In genomic region chr6:117878700-117879407, GRCm38 (mm10) we compare ENCODE assay signal across 8 mouse cellular contexts. TPM values are rescaled to one million over a fixed set of nuclear protein-coding genes. Genes with fewer than 3 reads are reported as not detected.
A peak's percentile ranks its signal among the peaks of the same experiment; 100 is the strongest.
DNase-seq lines count a peak whose midpoint lies in the region; ATAC-seq and TF ChIP-seq lines count a peak whose summit lies in the region.

No protein-coding gene starts in this region.

- peak overlapping the region; percentile 90 for H3K9ac ChIP-seq in heart, adult 2 months (ENCODE audit: low read depth, low read length)
- H3K9ac ChIP-seq in forebrain, embryonic 12.5 days: peak overlapping the region; percentile 55
- peak overlapping the region; percentile 62 for H3K9ac ChIP-seq in hindbrain, postnatal 0 days (replicated peaks; ENCODE audit: low read length)
- peak overlapping the region; percentile 83 for H3K9ac ChIP-seq in stomach, postnatal 0 days (ENCODE audit: low read length)

- 0 out of 2 replicates have a peak, but pooled peaks cover 1% of the 10 kb centered on the region for H3K4me1 ChIP-seq in heart, adult 2 months (ENCODE audit: control insufficient read depth, insufficient read depth, low read length)
- peaks cover 14% of the 10 kb centered on the region for H3K4me1 ChIP-seq in forebrain, embryonic 12.5 days
- no peaks in the 10 kb centered on the region for H3K4me1 ChIP-seq in hindbrain, postnatal 0 days (ENCODE audit: insufficient read depth, low read length)
- peaks cover 11% of the 10 kb centered on the region for H3K4me1 ChIP-seq in limb, embryonic 10.5 days
- H3K4me1 ChIP-seq in midbrain, embryonic 10.5 days: peaks cover 21% of the 10 kb centered on the region
- H3K4me1 ChIP-seq in stomach, postnatal 0 days (replicated peaks; ENCODE audit: control insufficient read depth, insufficient read depth): no peaks in the 10 kb centered on the region; the same call in 1 of the 2 replicates

- H3K27ac ChIP-seq in heart, adult 2 months: peak overlapping the region; percentile 98
- H3K27ac ChIP-seq in forebrain, embryonic 12.5 days: peak overlapping the region; percentile 98
- H3K27ac ChIP-seq in hindbrain, postnatal 0 days: peak overlapping the region; percentile 99
- H3K27ac ChIP-seq in limb, embryonic 10.5 days: peak overlapping the region; percentile 98
- peak overlapping the region; percentile 96 for H3K27ac ChIP-seq in midbrain, embryonic 10.5 days (replicated peaks)
- peak overlapping the region; percentile 99 for H3K27ac ChIP-seq in stomach, postnatal 0 days (replicated peaks)

- no peak for TF ChIP-seq CTCF in heart, adult 2 months (IDR thresholded peaks at IDR 0.05)
- TF ChIP-seq CTCF in hindbrain, postnatal 0 days (IDR thresholded peaks at IDR 0.05; ENCODE audit: low read depth): no peak
- TF ChIP-seq CTCF in stomach, postnatal 0 days (IDR thresholded peaks at IDR 0.05; ENCODE audit: low read depth): no peak

- H3K36me3 ChIP-seq in heart, adult 2 months (ENCODE audit: control insufficient read depth, insufficient read depth, low read length): peaks cover 6% of the 10 kb centered on the region; the same call in 1 of the 2 replicates
- no peaks in the 10 kb centered on the region for H3K36me3 ChIP-seq in forebrain, embryonic 12.5 days (replicated peaks)
- no peaks in the 10 kb centered on the region for H3K36me3 ChIP-seq in hindbrain, postnatal 0 days (ENCODE audit: insufficient read depth, low read length)
- H3K36me3 ChIP-seq in limb, embryonic 10.5 days: no peaks in the 10 kb centered on the region
- H3K36me3 ChIP-seq in midbrain, embryonic 10.5 days: no peaks in the 10 kb centered on the region
- H3K36me3 ChIP-seq in stomach, postnatal 0 days (ENCODE audit: control insufficient read depth, insufficient read depth, low read length): no peaks in the 10 kb centered on the region

- no peaks in the 10 kb centered on the region for H3K27me3 ChIP-seq in heart, adult 2 months (ENCODE audit: control insufficient read depth, insufficient read depth, low read length)
- H3K27me3 ChIP-seq in forebrain, embryonic 12.5 days: no peaks in the 10 kb centered on the region
- no peaks in the 10 kb centered on the region for H3K27me3 ChIP-seq in hindbrain, postnatal 0 days (ENCODE audit: insufficient read depth, low read length)
- H3K27me3 ChIP-seq in limb, embryonic 10.5 days (ENCODE audit: low read depth, poor library complexity, severe bottlenecking): no peaks in the 10 kb centered on the region
- H3K27me3 ChIP-seq in midbrain, embryonic 10.5 days (ENCODE audit: low read depth, poor library complexity, severe bottlenecking): no peaks in the 10 kb centered on the region
- H3K27me3 ChIP-seq in stomach, postnatal 0 days (ENCODE audit: control insufficient read depth, insufficient read depth, low read length): no peaks in the 10 kb centered on the region

- WGBS in heart, adult 2 months: 8% methylated on average over 26 of the region's 26 CpGs
- 14% methylated on average over 26 of the region's 26 CpGs for WGBS in forebrain, embryonic 12.5 days
- 12% methylated on average over 26 of the region's 26 CpGs for WGBS in hindbrain, postnatal 0 days
- 13% methylated on average over 26 of the region's 26 CpGs for WGBS in limb, embryonic 10.5 days
- WGBS in midbrain, embryonic 10.5 days: 13% methylated on average over 26 of the region's 26 CpGs
- WGBS in stomach, postnatal 0 days: 10% methylated on average over 26 of the region's 26 CpGs

- DNase-seq in heart, adult 2 months: no peak
- DNase-seq in heart, postnatal 4 days: no peak
- peak; percentile 94 for DNase-seq in hindbrain, postnatal 0 days (ENCODE audit: low spot score)
- peak; percentile 91 for DNase-seq in limb, embryonic 10.5 days (ENCODE audit: low spot score)
- DNase-seq in midbrain, embryonic 10.5 days (ENCODE audit: low spot score): no peak
- DNase-seq in stomach, postnatal 0 days (ENCODE audit: low spot score): peak; percentile 88

- H3K79me2 ChIP-seq in heart, adult 2 months (replicated peaks; ENCODE audit: control insufficient read depth, insufficient read depth, low read length): no peaks in the 10 kb centered on the region

- no peaks in the 10 kb centered on the region for H3K9me3 ChIP-seq in forebrain, embryonic 12.5 days
- H3K9me3 ChIP-seq in hindbrain, postnatal 0 days (ENCODE audit: low read length): no peaks in the 10 kb centered on the region
- no peaks in the 10 kb centered on the region for H3K9me3 ChIP-seq in limb, embryonic 10.5 days (replicated peaks)
- H3K9me3 ChIP-seq in midbrain, embryonic 10.5 days (replicated peaks): no peaks in the 10 kb centered on the region
- H3K9me3 ChIP-seq in stomach, postnatal 0 days (ENCODE audit: control insufficient read depth, low read length): no peaks in the 10 kb centered on the region

- intact Hi-C loops in heart, adult 2 months (cut with DNase I): loop anchor here (1.0 to 2.0 kb wide), 2 partner anchors 38 kb away; partner anchors contain the start of gene Zfp637

- H3K4me2 ChIP-seq in forebrain, embryonic 12.5 days: peak overlapping the region; percentile 61
- peak overlapping the region; percentile 70 for H3K4me2 ChIP-seq in hindbrain, postnatal 0 days (ENCODE audit: low read depth, low read length)
- peak overlapping the region; percentile 65 for H3K4me2 ChIP-seq in stomach, postnatal 0 days (replicated peaks; ENCODE audit: low read depth)

- ATAC-seq in activated CD4-positive, CD25-positive, alpha-beta regulatory T cell, adult 4 months: peak; percentile 72
- peak; percentile 85 for ATAC-seq in forebrain, embryonic 12.5 days (ENCODE audit: low FRiP score)
- ATAC-seq in hindbrain, postnatal 0 days: peak; percentile 90
- peak; percentile 89 for ATAC-seq in stomach, postnatal 0 days (ENCODE audit: low FRiP score, low TSS enrichment)

- peak overlapping the region; percentile 83 for H3K4me3 ChIP-seq in heart, adult 2 months
- H3K4me3 ChIP-seq in forebrain, embryonic 12.5 days (replicated peaks): peak overlapping the region; percentile 48
- H3K4me3 ChIP-seq in hindbrain, postnatal 0 days (ENCODE audit: low read length): peak overlapping the region; percentile 56
- peak overlapping the region; percentile 62 for H3K4me3 ChIP-seq in limb, embryonic 10.5 days
- H3K4me3 ChIP-seq in midbrain, embryonic 10.5 days: peak overlapping the region; percentile 59
- H3K4me3 ChIP-seq in stomach, postnatal 0 days (ENCODE audit: low read depth, low read length): peak overlapping the region; percentile 51

- TF ChIP-seq EP300 in heart, adult 2 months (IDR thresholded peaks at IDR 0.05; ENCODE audit: insufficient read depth, low read depth, low read length): peak; percentile 68; the same call in 1 of the 2 replicates
- TF ChIP-seq EP300 in stomach, postnatal 0 days (optimal IDR thresholded peaks at IDR 0.05): no peak

- peak; percentile 60; the same call in 1 of the 2 replicates for TF ChIP-seq POLR2A in heart, adult 2 months (IDR thresholded peaks at IDR 0.05; ENCODE audit: insufficient read depth, low read depth, low read length)

RNA-seq across cellular contexts. Expression of gene Zfp239, which starts 17.0 kb away (rescaled TPM):
- total RNA-seq in heart, adult 2 months (2021): under 1 TPM; 0.47 to 0.64 TPM
- 0.09 and 0.29 TPM in 2 replicates for polyA plus RNA-seq in heart, adult 2 months (2012; rRNA removed)
- under 1 TPM; 0.38 to 0.57 TPM for total RNA-seq in heart, postnatal 4 days (2021)
- 1 to 10 TPM; 4.1 TPM for polyA plus RNA-seq in activated CD4-positive, CD25-positive, alpha-beta regulatory T cell, adult 4 months (2017; shearing (Covaris generic))
- 13.1 and 16.1 TPM in 2 replicates for polyA plus RNA-seq in forebrain, embryonic 12.5 days (2016; fragmentation: Nextera tagmentation; extraction: Ambion mirVana)
- 19.6 and 22.1 TPM in 2 replicates for total RNA-seq in hindbrain, postnatal 0 days (2014; rRNA removed)
- polyA plus RNA-seq in hindbrain, postnatal 0 days (2015; fragmentation: Nextera tagmentation; extraction: Ambion mirVana): 13.6 and 14.6 TPM in 2 replicates
- 14.6 and 17.3 TPM in 2 replicates for polyA plus RNA-seq in limb, embryonic 10.5 days (2016; fragmentation: Nextera tagmentation; extraction: Ambion mirVana)
- polyA plus RNA-seq in midbrain, embryonic 10.5 days (2016; fragmentation: Nextera tagmentation; extraction: Ambion mirVana): 12.5 and 12.8 TPM in 2 replicates
- polyA plus RNA-seq in stomach, postnatal 0 days (2015; fragmentation: Nextera tagmentation; extraction: Ambion mirVana): 1.7 and 2.0 TPM in 2 replicates

RNA-seq across cellular contexts. Expression of gene Hnrnpf, which starts 21.3 kb away (rescaled TPM):
- 100 to 1,000 TPM; 185 to 192 TPM for total RNA-seq in heart, adult 2 months (2021)
- polyA plus RNA-seq in heart, adult 2 months (2012; rRNA removed): 66.1 and 95.9 TPM in 2 replicates
- 100 to 1,000 TPM; 468 to 481 TPM for total RNA-seq in heart, postnatal 4 days (2021)
- 100 to 1,000 TPM; 807 to 897 TPM for polyA plus RNA-seq in activated CD4-positive, CD25-positive, alpha-beta regulatory T cell, adult 4 months (2017; shearing (Covaris generic))
- 624 TPM in 2 replicates for polyA plus RNA-seq in forebrain, embryonic 12.5 days (2016; fragmentation: Nextera tagmentation; extraction: Ambion mirVana)
- total RNA-seq in hindbrain, postnatal 0 days (2014; rRNA removed): 152 and 160 TPM in 2 replicates
- polyA plus RNA-seq in hindbrain, postnatal 0 days (2015; fragmentation: Nextera tagmentation; extraction: Ambion mirVana): 230 and 234 TPM in 2 replicates
- 907 and 916 TPM in 2 replicates for polyA plus RNA-seq in limb, embryonic 10.5 days (2016; fragmentation: Nextera tagmentation; extraction: Ambion mirVana)
- polyA plus RNA-seq in midbrain, embryonic 10.5 days (2016; fragmentation: Nextera tagmentation; extraction: Ambion mirVana): 762 and 839 TPM in 2 replicates
- polyA plus RNA-seq in stomach, postnatal 0 days (2015; fragmentation: Nextera tagmentation; extraction: Ambion mirVana): 388 and 401 TPM in 2 replicates

RNA-seq across cellular contexts. Expression of gene Zfp637, which starts 37.9 kb away (rescaled TPM):
- total RNA-seq in heart, adult 2 months (2021): 10 to 100 TPM; 28.4 to 30.9 TPM
- 23.5 and 27.8 TPM in 2 replicates for polyA plus RNA-seq in heart, adult 2 months (2012; rRNA removed)
- total RNA-seq in heart, postnatal 4 days (2021): 10 to 100 TPM; 35.4 to 37.0 TPM
- 10 to 100 TPM; 24.5 to 27.8 TPM for polyA plus RNA-seq in activated CD4-positive, CD25-positive, alpha-beta regulatory T cell, adult 4 months (2017; shearing (Covaris generic))
- 127 and 136 TPM in 2 replicates for polyA plus RNA-seq in forebrain, embryonic 12.5 days (2016; fragmentation: Nextera tagmentation; extraction: Ambion mirVana)
- 110 and 122 TPM in 2 replicates for total RNA-seq in hindbrain, postnatal 0 days (2014; rRNA removed)
- polyA plus RNA-seq in hindbrain, postnatal 0 days (2015; fragmentation: Nextera tagmentation; extraction: Ambion mirVana): 107 and 109 TPM in 2 replicates
- 99.2 and 128 TPM in 2 replicates for polyA plus RNA-seq in limb, embryonic 10.5 days (2016; fragmentation: Nextera tagmentation; extraction: Ambion mirVana)
- polyA plus RNA-seq in midbrain, embryonic 10.5 days (2016; fragmentation: Nextera tagmentation; extraction: Ambion mirVana): 89.5 and 102 TPM in 2 replicates
- polyA plus RNA-seq in stomach, postnatal 0 days (2015; fragmentation: Nextera tagmentation; extraction: Ambion mirVana): 59.2 and 60.3 TPM in 2 replicates

RNA-seq across cellular contexts. Expression of gene Fxyd4, which starts 58.6 kb away (rescaled TPM):
- not detected for total RNA-seq in heart, adult 2 months (2021)
- polyA plus RNA-seq in heart, adult 2 months (2012; rRNA removed): 0.25 TPM in 1 of 2 replicates, not detected in the other
- total RNA-seq in heart, postnatal 4 days (2021): not detected
- 1 to 10 TPM; 2.3 to 7.0 TPM for polyA plus RNA-seq in activated CD4-positive, CD25-positive, alpha-beta regulatory T cell, adult 4 months (2017; shearing (Covaris generic))
- polyA plus RNA-seq in forebrain, embryonic 12.5 days (2016; fragmentation: Nextera tagmentation; extraction: Ambion mirVana): 1.9 and 2.0 TPM in 2 replicates
- total RNA-seq in hindbrain, postnatal 0 days (2014; rRNA removed): not detected in 2 replicates
- polyA plus RNA-seq in hindbrain, postnatal 0 days (2015; fragmentation: Nextera tagmentation; extraction: Ambion mirVana): 0.91 and 1.1 TPM in 2 replicates
- 3.4 and 3.6 TPM in 2 replicates for polyA plus RNA-seq in limb, embryonic 10.5 days (2016; fragmentation: Nextera tagmentation; extraction: Ambion mirVana)
- polyA plus RNA-seq in midbrain, embryonic 10.5 days (2016; fragmentation: Nextera tagmentation; extraction: Ambion mirVana): 2.8 and 3.0 TPM in 2 replicates
- polyA plus RNA-seq in stomach, postnatal 0 days (2015; fragmentation: Nextera tagmentation; extraction: Ambion mirVana): 4.2 and 5.8 TPM in 2 replicates

Comparison
In these comparisons a context has a peak if more than half of its experiments do, and no peak if none do; other contexts are left out.
1. DNase-seq: peak in hindbrain, postnatal 0 days (single experiment), limb, embryonic 10.5 days (single experiment) and stomach, postnatal 0 days (single experiment); none in heart, adult 2 months (0 of 2), heart, postnatal 4 days (single experiment) and midbrain, embryonic 10.5 days (single experiment).
2. Peak in every context shown above with its lines, with median percentiles within 50 percentile points of each other: H3K27ac ChIP-seq, H3K4me3 ChIP-seq, H3K9ac ChIP-seq, ATAC-seq and H3K4me2 ChIP-seq.